Mouse (Mus musculus): ENCODE data around the gene Cd38. TPM values are rescaled to one million over a fixed set of nuclear protein-coding genes. Genes with fewer than 3 reads are reported as not detected.

Cd38 gene
- polyA plus RNA-seq, 1 experiment from 2014 or later = 37.7 TPM

DNA sequence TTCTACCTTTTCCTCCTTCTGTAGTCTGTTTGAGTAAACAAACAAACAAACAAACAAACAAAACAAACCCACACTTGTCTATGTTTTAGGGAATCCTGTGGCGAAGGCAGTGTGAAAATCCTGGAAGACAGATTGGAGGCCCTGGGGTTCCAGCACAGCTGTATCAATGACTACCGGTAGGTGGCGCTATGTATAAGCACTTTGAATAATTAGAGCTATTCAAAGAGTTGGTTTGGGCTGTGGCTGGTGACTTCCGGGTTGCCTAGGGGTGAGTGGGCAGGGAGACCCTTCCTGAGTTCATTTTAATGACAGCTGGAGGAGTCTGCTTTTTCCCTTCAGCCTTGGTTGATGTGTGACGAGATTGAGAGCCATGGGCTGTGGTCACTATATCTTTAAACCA is 31.0 kb upstream of the Cd38 start:
- H3K9ac ChIP-seq (replicated peaks; ENCODE audit: low read length) = no peak overlapping the region
- no peaks in the 10 kb centered on the region for H3K36me3 ChIP-seq (ENCODE audit: insufficient read depth, low read length)
- H3K4me3 ChIP-seq (ENCODE audit: low read length) = no peak overlapping the region
- no peaks in the 10 kb centered on the region for H3K27me3 ChIP-seq (ENCODE audit: insufficient read depth, low read length)
- 53% methylated on average over 5 of the region's 5 CpGs for WGBS
- no peaks in the 10 kb centered on the region for H3K4me1 ChIP-seq (ENCODE audit: insufficient read depth, low read length)
- no peak for ATAC-seq (ENCODE audit: low FRiP score, low TSS enrichment)
- no peak overlapping the region for H3K4me2 ChIP-seq (replicated peaks; ENCODE audit: low read depth, low read length)
- 0 out of 2 replicates have a peak, but pooled peaks cover 2% of the 10 kb centered on the region for H3K9me3 ChIP-seq (ENCODE audit: low read length)
- H3K27ac ChIP-seq (ENCODE audit: low read length) = no peak overlapping the region

- peak overlapping the region; percentile 33 for H3K4me2 ChIP-seq (replicated peaks; ENCODE audit: low read depth, low read length)
- H3K4me3 ChIP-seq (ENCODE audit: low read length) = no peak overlapping the region
- no peaks in the 10 kb centered on the region for H3K36me3 ChIP-seq (ENCODE audit: insufficient read depth, low read length)
- peaks cover 3% of the 10 kb centered on the region; the same call in 1 of the 2 replicates for H3K4me1 ChIP-seq (ENCODE audit: insufficient read depth, low read length)
- H3K27ac ChIP-seq (ENCODE audit: low read length) = no peak overlapping the region
- no peak overlapping the region for H3K9ac ChIP-seq (replicated peaks; ENCODE audit: low read length)
- no peak for ATAC-seq (ENCODE audit: low FRiP score, low TSS enrichment)
- no peaks in the 10 kb centered on the region for H3K27me3 ChIP-seq (ENCODE audit: insufficient read depth, low read length)
- peaks cover 7% of the 10 kb centered on the region; the same call in 1 of the 2 replicates for H3K9me3 ChIP-seq (ENCODE audit: low read length)
- 44% methylated on average over 11 of the region's 11 CpGs for WGBS
Measured at GRCm38 (mm10) chr5:43841144-43842010, 27.0 kb upstream of the Cd38 start.

DNA sequence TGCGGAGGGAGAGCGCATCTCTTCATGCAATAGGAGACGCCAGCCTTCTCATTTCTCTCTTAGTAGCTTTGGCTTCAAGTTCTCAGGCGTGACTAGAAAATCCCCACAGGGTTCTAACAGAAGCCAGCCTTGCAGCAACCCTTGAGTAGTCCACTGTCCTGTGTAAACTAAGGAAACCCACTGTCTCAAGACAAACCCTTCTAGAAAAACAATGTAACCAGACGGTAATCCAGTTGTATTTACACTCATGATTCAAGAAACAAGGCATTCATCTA is 26.4 kb upstream of the Cd38 start:
- H3K9me3 ChIP-seq (ENCODE audit: low read length) = peaks cover 7% of the 10 kb centered on the region; the same call in 1 of the 2 replicates
- no peaks in the 10 kb centered on the region for H3K27me3 ChIP-seq (ENCODE audit: insufficient read depth, low read length)
- H3K9ac ChIP-seq (replicated peaks; ENCODE audit: low read length) = no peak overlapping the region
- peak overlapping the region; percentile 33; the same call in 1 of the 2 replicates for H3K4me2 ChIP-seq (replicated peaks; ENCODE audit: low read depth, low read length)
- no peak overlapping the region for H3K4me3 ChIP-seq (ENCODE audit: low read length)
- H3K4me1 ChIP-seq (ENCODE audit: insufficient read depth, low read length) = peaks cover 5% of the 10 kb centered on the region; the same call in 1 of the 2 replicates
- H3K27ac ChIP-seq (ENCODE audit: low read length) = no peak overlapping the region
- H3K36me3 ChIP-seq (ENCODE audit: insufficient read depth, low read length) = no peaks in the 10 kb centered on the region
- no peak for ATAC-seq (ENCODE audit: low FRiP score, low TSS enrichment)
- 74% methylated on average over 5 of the region's 5 CpGs for WGBS

DNA sequence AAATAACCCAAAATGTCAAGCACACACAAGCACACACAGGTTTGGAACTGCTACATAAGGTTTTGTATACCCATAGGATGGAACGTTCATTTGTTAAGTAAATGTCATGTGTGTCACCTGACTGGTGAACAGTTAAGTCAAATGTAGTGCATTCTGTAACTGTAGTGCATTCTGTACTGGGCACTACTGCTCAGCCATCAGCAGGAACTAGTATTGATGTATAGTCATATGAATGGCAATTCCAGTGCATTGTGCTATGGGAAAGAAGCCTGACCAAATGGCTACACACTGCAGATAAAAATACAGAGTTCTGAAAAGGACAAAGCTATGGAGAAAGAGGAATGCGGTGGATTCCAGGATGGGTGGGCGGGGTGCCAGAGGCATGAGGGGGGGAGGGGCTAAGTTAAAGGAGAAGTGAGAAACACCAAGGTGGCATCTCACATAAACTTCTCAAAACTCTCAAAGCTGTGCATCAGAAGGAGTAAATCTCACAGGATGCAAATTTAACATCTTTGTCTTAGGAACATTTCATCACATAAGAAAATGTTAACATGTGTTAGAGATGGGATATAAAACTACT is 25.7 kb upstream of the Cd38 start:
- H3K36me3 ChIP-seq (ENCODE audit: insufficient read depth, low read length) = no peaks in the 10 kb centered on the region
- H3K9me3 ChIP-seq (ENCODE audit: low read length) = peaks cover 7% of the 10 kb centered on the region; the same call in 1 of the 2 replicates
- H3K4me2 ChIP-seq (replicated peaks; ENCODE audit: low read depth, low read length) = no peak overlapping the region
- no peak overlapping the region for H3K4me3 ChIP-seq (ENCODE audit: low read length)
- WGBS = 65% methylated on average over 3 of the region's 3 CpGs
- no peaks in the 10 kb centered on the region for H3K27me3 ChIP-seq (ENCODE audit: insufficient read depth, low read length)
- ATAC-seq (ENCODE audit: low FRiP score, low TSS enrichment) = no peak
- H3K9ac ChIP-seq (replicated peaks; ENCODE audit: low read length) = no peak overlapping the region
- H3K4me1 ChIP-seq (ENCODE audit: insufficient read depth, low read length) = peaks cover 5% of the 10 kb centered on the region; the same call in 1 of the 2 replicates
- no peak overlapping the region for H3K27ac ChIP-seq (ENCODE audit: low read length)

- H3K4me3 ChIP-seq (ENCODE audit: low read length) = no peak overlapping the region
Measured at GRCm38 (mm10) chr5:43845083-43845482, 23.3 kb upstream of the Cd38 start.

DNA sequence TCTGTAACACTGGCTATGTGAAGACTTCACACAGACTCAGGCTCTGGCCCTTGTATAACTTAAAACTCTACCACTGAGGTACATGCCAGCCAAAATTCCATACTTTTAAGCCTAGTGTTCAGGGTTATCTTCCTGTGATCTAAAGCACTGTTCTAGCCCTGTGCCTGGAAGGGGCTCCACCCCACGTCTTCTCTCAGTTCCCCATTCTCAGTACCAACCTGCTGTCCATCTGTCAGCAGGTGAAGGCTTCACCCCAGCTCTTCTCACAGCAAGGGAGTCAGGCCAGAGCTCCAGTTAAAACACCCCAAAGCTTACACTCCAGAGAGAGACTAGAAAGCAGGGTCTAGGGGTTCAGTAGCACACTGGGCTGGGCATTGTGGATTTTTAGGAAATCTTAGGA is 22.7 kb upstream of the Cd38 start:
- Histone ChIP-seq H3K27ac (ENCODE audit: low read length) (no peak overlapping the region), H3K4me1 (ENCODE audit: insufficient read depth, low read length) (peaks cover 5% of the 10 kb centered on the region; the same call in 1 of the 2 replicates), H3K4me2 (replicated peaks; ENCODE audit: low read depth, low read length) (no peak overlapping the region), H3K36me3 (ENCODE audit: insufficient read depth, low read length) (no peaks in the 10 kb centered on the region), H3K9me3 (ENCODE audit: low read length) (peaks cover 7% of the 10 kb centered on the region; the same call in 1 of the 2 replicates), H3K27me3 (ENCODE audit: insufficient read depth, low read length) (no peaks in the 10 kb centered on the region), H3K9ac (replicated peaks; ENCODE audit: low read length) (no peak overlapping the region), H3K4me3 (ENCODE audit: low read length) (no peak overlapping the region)
- whole genome bisulfite sequencing = 48% methylated on average over 1 of the region's 1 CpGs
- ATAC-seq (ENCODE audit: low FRiP score, low TSS enrichment) = no peak

More at GRCm38 (mm10) chr5:43845083-43845482, 23.3 kb upstream of the Cd38 start:
- Histone ChIP-seq H3K9me3 (ENCODE audit: low read length) (peaks cover 7% of the 10 kb centered on the region; the same call in 1 of the 2 replicates), H3K36me3 (ENCODE audit: insufficient read depth, low read length) (no peaks in the 10 kb centered on the region), H3K27ac (ENCODE audit: low read length) (no peak overlapping the region), H3K4me2 (replicated peaks; ENCODE audit: low read depth, low read length) (no peak overlapping the region), H3K27me3 (ENCODE audit: insufficient read depth, low read length) (no peaks in the 10 kb centered on the region), H3K9ac (replicated peaks; ENCODE audit: low read length) (no peak overlapping the region), H3K4me1 (ENCODE audit: insufficient read depth, low read length) (peaks cover 5% of the 10 kb centered on the region; the same call in 1 of the 2 replicates)
- 82% methylated on average over 5 of the region's 5 CpGs for WGBS
- no peak for ATAC-seq (ENCODE audit: low FRiP score, low TSS enrichment)

- no peaks in the 10 kb centered on the region for H3K36me3 ChIP-seq (ENCODE audit: insufficient read depth, low read length)
Measured at GRCm38 (mm10) chr5:43846227-43846626, 22.1 kb upstream of the Cd38 start.

GRCm38 (mm10) chr5:43847555-43847954 is 20.8 kb upstream of the Cd38 start:
- ATAC-seq (ENCODE audit: low FRiP score, low TSS enrichment) = no peak
- Histone ChIP-seq H3K9me3 (ENCODE audit: low read length) (peaks cover 7% of the 10 kb centered on the region; the same call in 1 of the 2 replicates), H3K27me3 (ENCODE audit: insufficient read depth, low read length) (no peaks in the 10 kb centered on the region), H3K36me3 (ENCODE audit: insufficient read depth, low read length) (no peaks in the 10 kb centered on the region), H3K4me1 (ENCODE audit: insufficient read depth, low read length) (peaks cover 5% of the 10 kb centered on the region; the same call in 1 of the 2 replicates), H3K4me3 (ENCODE audit: low read length) (no peak overlapping the region), H3K9ac (replicated peaks; ENCODE audit: low read length) (no peak overlapping the region), H3K27ac (ENCODE audit: low read length) (no peak overlapping the region), H3K4me2 (replicated peaks; ENCODE audit: low read depth, low read length) (no peak overlapping the region)

More at GRCm38 (mm10) chr5:43846227-43846626, 22.1 kb upstream of the Cd38 start:
- 0 out of 2 replicates have a peak, but pooled peaks have one; percentile 23 for ATAC-seq (ENCODE audit: low FRiP score, low TSS enrichment)
- H3K4me3 ChIP-seq (ENCODE audit: low read length) = no peak overlapping the region
- H3K4me2 ChIP-seq (replicated peaks; ENCODE audit: low read depth, low read length) = no peak overlapping the region
- H3K9me3 ChIP-seq (ENCODE audit: low read length) = peaks cover 7% of the 10 kb centered on the region; the same call in 1 of the 2 replicates
- H3K27ac ChIP-seq (ENCODE audit: low read length) = no peak overlapping the region
- H3K4me1 ChIP-seq (ENCODE audit: insufficient read depth, low read length) = peaks cover 5% of the 10 kb centered on the region; the same call in 1 of the 2 replicates
- no peaks in the 10 kb centered on the region for H3K27me3 ChIP-seq (ENCODE audit: insufficient read depth, low read length)
- 24% methylated on average over 2 of the region's 2 CpGs for WGBS
- no peak overlapping the region for H3K9ac ChIP-seq (replicated peaks; ENCODE audit: low read length)

DNA sequence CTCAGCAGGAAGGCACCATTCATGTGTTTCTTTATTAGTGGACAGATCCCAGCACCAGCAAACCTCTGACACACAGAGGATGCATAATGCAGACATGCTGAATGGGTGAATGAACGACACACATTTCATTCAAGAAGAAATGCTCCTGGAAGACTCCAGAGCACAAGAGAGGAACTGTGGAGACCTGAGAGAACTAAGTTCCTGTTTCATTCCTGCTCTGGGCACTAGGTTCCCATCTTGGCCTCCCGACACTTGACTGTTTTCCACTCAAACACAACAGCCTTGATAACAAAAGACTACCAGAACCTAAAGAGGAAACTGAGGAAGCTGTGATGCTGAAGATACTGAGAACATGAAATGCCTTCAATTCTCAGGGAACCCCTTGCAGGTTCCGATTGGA is 20.1 kb upstream of the Cd38 start:
- Histone ChIP-seq H3K27ac (ENCODE audit: low read length) (no peak overlapping the region), H3K4me1 (ENCODE audit: insufficient read depth, low read length) (peaks cover 5% of the 10 kb centered on the region; the same call in 1 of the 2 replicates), H3K36me3 (ENCODE audit: insufficient read depth, low read length) (no peaks in the 10 kb centered on the region), H3K9ac (replicated peaks; ENCODE audit: low read length) (no peak overlapping the region), H3K27me3 (ENCODE audit: insufficient read depth, low read length) (no peaks in the 10 kb centered on the region), H3K4me2 (replicated peaks; ENCODE audit: low read depth, low read length) (no peak overlapping the region), H3K9me3 (ENCODE audit: low read length) (peaks cover 7% of the 10 kb centered on the region; the same call in 1 of the 2 replicates), H3K4me3 (ENCODE audit: low read length) (no peak overlapping the region)
- WGBS = 89% methylated on average over 3 of the region's 3 CpGs
- ATAC-seq (ENCODE audit: low FRiP score, low TSS enrichment) = no peak

All from kidney, embryonic 16.5 days (tissue).